Mouse (Mus musculus) cerebellum, adult 2 months (tissue): ENCODE results near the gene Ugt1a7c.

Experiments used
- CTCF ChIP-seq: fragments of 200-500 bp; IDR thresholded peaks from 2 replicates; pipeline ENCODE4 v1.5.1; 2011; ENCODE audit warnings: low read depth, mild to moderate bottlenecking, control low read depth, low read length, moderate library complexity, borderline replicate concordance; ENCODE audit not compliant: insufficient read depth
- POLR2A ChIP-seq: fragments of 200-500 bp; IDR thresholded peaks from 2 replicates; pipeline ENCODE4 v1.6.1; 2011; ENCODE audit warnings: low read length, control low read depth, borderline replicate concordance; ENCODE audit not compliant: insufficient read depth

- TF ChIP-seq CTCF (no peak), POLR2A (no peak)
Measured at GRCm38 (mm10) chr1:88192136-88192535, 97.3 kb downstream of the Ugt1a7c start.
